Mouse (Mus musculus): Measurements from ENCODE around the gene Hoxa2. TPM values are rescaled to one million over a fixed set of nuclear protein-coding genes. Genes with fewer than 3 reads are reported as not detected.

Gene Hoxa2
- total and polyA plus RNA-seq, 3 experiments: 0.26 TPM; not detected in 2

GRCm38 (mm10) chr6:52207684-52207976 lies 43.0 kb upstream of the Hoxa2 start:
- H3K4me1 ChIP-seq (ENCODE audit: control insufficient read depth in 1 of 2, insufficient read depth in 2 of 2): peaks cover 2 to 15% of the 10 kb centered on the region in 2 experiments; a peak in 2 of 4 replicates
- DNase-seq (ENCODE audit: extremely low read depth): no peak
- H3K36me3 ChIP-seq (replicated peaks in 1 of 2; ENCODE audit: control insufficient read depth in 1 of 2, insufficient read depth in 1 of 2, low read length in 1 of 2): peaks cover 23 to 48% of the 10 kb centered on the region in 2 experiments
- peaks cover 2% of the 10 kb centered on the region for H3K27me3 ChIP-seq (replicated peaks)
- H3K4me2 ChIP-seq (ENCODE audit: insufficient read depth, low read depth, poor library complexity, severe bottlenecking): no peak overlapping the region
- in situ Hi-C loops (cut with MboI; ENCODE audit: low pct_ligation_motif_present, low pct_unique_long_range_greater_than_20kb, low sequenced_read_pairs) (loop anchor here (25.0 kb wide), 1 partner anchor 195 kb away; the partner anchor contains the start of gene Skap2), dilution Hi-C loops (cut with MboI; ENCODE audit: extremely low pct_ligation_motif_present, extremely low pct_unique_long_range_greater_than_20kb, low sequenced_read_pairs) (no loop called here)
- peaks cover 54% of the 10 kb centered on the region for H3K9me3 ChIP-seq (replicated peaks; ENCODE audit: low read length)
- H3K79me2 ChIP-seq (replicated peaks; ENCODE audit: control insufficient read depth, extremely low read depth, insufficient read depth, poor library complexity, severe bottlenecking): no peaks in the 10 kb centered on the region
- H3K9ac ChIP-seq (ENCODE audit: insufficient read depth, low read depth): no peak overlapping the region
- H3K4me3 ChIP-seq (replicated peaks in 1 of 3; ENCODE audit: low read depth in 2 of 3, low read length in 2 of 3, poor library complexity in 1 of 3): no peak overlapping the region
- TF ChIP-seq KAT2A (IDR thresholded peaks at IDR 0.05; ENCODE audit: insufficient replicate concordance, low read length) (no peak), TBP (conservative IDR thresholded peaks at IDR 0.05; ENCODE audit: low read depth, low read length) (no peak), MAZ (IDR thresholded peaks at IDR 0.05; ENCODE audit: low read depth, low read length) (no peak), USF1 (IDR thresholded peaks at IDR 0.05; ENCODE audit: low read depth, low read length) (no peak), UBTF (IDR thresholded peaks at IDR 0.05; ENCODE audit: low read depth, low read length) (no peak), POLR2A (IDR thresholded peaks at IDR 0.05; ENCODE audit: low read depth, low read length) (no peak), BHLHE40 (IDR thresholded peaks at IDR 0.05; ENCODE audit: low read depth, low read length) (no peak), USF2 (conservative IDR thresholded peaks at IDR 0.05; ENCODE audit: low read depth, low read length) (no peak), PAX5 (IDR thresholded peaks at IDR 0.05; ENCODE audit: low read length) (no peak), MAFK (IDR thresholded peaks at IDR 0.05; ENCODE audit: insufficient replicate concordance, low read length) (no peak), NELFE (IDR thresholded peaks at IDR 0.05; ENCODE audit: low read depth, low read length) (no peak), RAD21 (IDR thresholded peaks at IDR 0.05; ENCODE audit: low read depth, low read length) (no peak), MXI1 (IDR thresholded peaks at IDR 0.05; ENCODE audit: low read depth, low read length) (no peak)
- no peak overlapping the region for H3K27ac ChIP-seq (ENCODE audit: insufficient read depth, low read depth)

- H3K27ac ChIP-seq (ENCODE audit: insufficient read depth, low read depth): no peak overlapping the region
- peaks cover 2% of the 10 kb centered on the region for H3K27me3 ChIP-seq (replicated peaks)
- H3K79me2 ChIP-seq (replicated peaks; ENCODE audit: control insufficient read depth, extremely low read depth, insufficient read depth, poor library complexity, severe bottlenecking): no peaks in the 10 kb centered on the region
- H3K36me3 ChIP-seq (replicated peaks in 1 of 2; ENCODE audit: control insufficient read depth in 1 of 2, insufficient read depth in 1 of 2, low read length in 1 of 2): peaks cover 23 to 51% of the 10 kb centered on the region in 2 experiments
- H3K9me3 ChIP-seq (replicated peaks; ENCODE audit: low read length): peaks cover 54% of the 10 kb centered on the region
- no peak overlapping the region for H3K4me3 ChIP-seq (replicated peaks in 1 of 3; ENCODE audit: low read depth in 2 of 3, low read length in 2 of 3, poor library complexity in 1 of 3)
- TF ChIP-seq NRF1 (IDR thresholded peaks at IDR 0.05; ENCODE audit: low read depth, low read length) (no peak), CTCF (conservative IDR thresholded peaks at IDR 0.05 in 1 of 2, IDR thresholded peaks at IDR 0.05 in 1 of 2; ENCODE audit: low read depth in 2 of 2, low read length in 2 of 2) (no peak), CHD2 (IDR thresholded peaks at IDR 0.05; ENCODE audit: low read length) (no peak), UBTF (IDR thresholded peaks at IDR 0.05; ENCODE audit: low read depth, low read length) (no peak), MEF2A (IDR thresholded peaks at IDR 0.05; ENCODE audit: borderline replicate concordance, low read depth, low read length) (no peak), KAT2A (IDR thresholded peaks at IDR 0.05; ENCODE audit: insufficient replicate concordance, low read length) (no peak), ZC3H11A (IDR thresholded peaks at IDR 0.05; ENCODE audit: low read depth, low read length) (no peak), USF2 (conservative IDR thresholded peaks at IDR 0.05; ENCODE audit: low read depth, low read length) (no peak), BHLHE40 (IDR thresholded peaks at IDR 0.05; ENCODE audit: low read depth, low read length) (no peak), RAD21 (IDR thresholded peaks at IDR 0.05; ENCODE audit: low read depth, low read length) (no peak), SIN3A (IDR thresholded peaks at IDR 0.05; ENCODE audit: low read length) (no peak), HCFC1 (IDR thresholded peaks at IDR 0.05; ENCODE audit: low read depth, low read length) (no peak), EP300 (IDR thresholded peaks at IDR 0.05; ENCODE audit: low read length) (no peak)
- in situ Hi-C loops (cut with MboI; ENCODE audit: low pct_ligation_motif_present, low pct_unique_long_range_greater_than_20kb, low sequenced_read_pairs) (loop anchor here (25.0 kb wide), 1 partner anchor 195 kb away; the partner anchor contains the start of gene Skap2), dilution Hi-C loops (cut with MboI; ENCODE audit: extremely low pct_ligation_motif_present, extremely low pct_unique_long_range_greater_than_20kb, low sequenced_read_pairs) (no loop called here)
- H3K4me1 ChIP-seq (ENCODE audit: control insufficient read depth in 1 of 2, insufficient read depth in 2 of 2): peaks cover 2 to 10% of the 10 kb centered on the region in 2 experiments; a peak in 2 of 4 replicates
- H3K4me2 ChIP-seq (ENCODE audit: insufficient read depth, low read depth, poor library complexity, severe bottlenecking): no peak overlapping the region
- DNase-seq (ENCODE audit: extremely low read depth): no peak
- H3K9ac ChIP-seq (ENCODE audit: insufficient read depth, low read depth): no peak overlapping the region
Observed at GRCm38 (mm10) chr6:52206882-52207683, 42.5 kb upstream of the Hoxa2 start.
